Mouse (Mus musculus): ENCODE data around the gene Kcnb1. TPM values are rescaled to one million over a fixed set of nuclear protein-coding genes. Genes with fewer than 3 reads are reported as not detected.
"Not testable (repeated sequence)": the region's sequence is repeated elsewhere in the genome, so short reads cannot be mapped to it uniquely, and the experiment has no call there.

Kcnb1 gene
- polyA plus RNA-seq, 2 experiments, result 0.03 to 0.15 TPM

- Histone ChIP-seq H3K9me3 (ENCODE audit: control insufficient read depth, low read length) (no peaks in the 10 kb centered on the region), H3K36me3 (replicated peaks; ENCODE audit: control insufficient read depth, insufficient read depth, low read depth) (no peaks in the 10 kb centered on the region), H3K4me2 (ENCODE audit: low read depth) (no peak overlapping the region), H3K27ac (no peak overlapping the region), H3K4me3 (ENCODE audit: insufficient read depth in 1 of 2, low read depth in 2 of 2, low read length in 2 of 2) (no peak overlapping the region), H3K27me3 (ENCODE audit: control insufficient read depth, insufficient read depth, low read length) (no peaks in the 10 kb centered on the region), H3K4me1 (replicated peaks; ENCODE audit: control insufficient read depth in 2 of 2, insufficient read depth in 2 of 2, low read length in 1 of 2) (no peaks in the 10 kb centered on the region), H3K9ac (replicated peaks) (no peak overlapping the region)
- ATAC-seq (ENCODE audit: insufficient read depth) (no peak), DNase-seq (ENCODE audit: low read depth in 3 of 3, low spot score in 3 of 3) (no peak)
- WGBS (ENCODE audit: insufficient replicate concordance), result 51% methylated on average over 3 of the region's 3 CpGs
- no peak for TF ChIP-seq CTCF (IDR thresholded peaks at IDR 0.05; ENCODE audit: low read depth)
- no peak for TF ChIP-seq EP300 (IDR thresholded peaks at IDR 0.05; ENCODE audit: low read depth)
Observed at GRCm38 (mm10) chr2:167208984-167209383, 19.0 kb upstream of the Kcnb1 start.

GRCm38 (mm10) chr2:167205918-167206629 is 16.1 kb upstream of the Kcnb1 start:
- H3K36me3 ChIP-seq (replicated peaks; ENCODE audit: control insufficient read depth, insufficient read depth, low read depth), result no peaks in the 10 kb centered on the region
- ATAC-seq (ENCODE audit: insufficient read depth) (no peak), DNase-seq (ENCODE audit: low read depth in 3 of 3, low spot score in 3 of 3) (no peak)
- TF ChIP-seq EP300 (IDR thresholded peaks at IDR 0.05; ENCODE audit: low read depth) (no peak), CTCF (IDR thresholded peaks at IDR 0.05; ENCODE audit: low read depth) (no peak)
- no peaks in the 10 kb centered on the region; the same call in 1 of the 2 replicates for H3K27me3 ChIP-seq (ENCODE audit: control insufficient read depth, insufficient read depth, low read length)
- no peak overlapping the region for H3K27ac ChIP-seq
- H3K9me3 ChIP-seq (ENCODE audit: control insufficient read depth, low read length), result no peaks in the 10 kb centered on the region
- H3K4me3 ChIP-seq (ENCODE audit: insufficient read depth in 1 of 2, low read depth in 2 of 2, low read length in 2 of 2), result no peak overlapping the region
- H3K4me2 ChIP-seq (ENCODE audit: low read depth), result no peak overlapping the region
- no peaks in the 10 kb centered on the region for H3K4me1 ChIP-seq (replicated peaks; ENCODE audit: control insufficient read depth in 2 of 2, insufficient read depth in 2 of 2, low read length in 1 of 2)
- WGBS (ENCODE audit: insufficient replicate concordance), result 72% methylated on average over 18 of the region's 18 CpGs
- no peak overlapping the region for H3K9ac ChIP-seq (replicated peaks)

GRCm38 (mm10) chr2:167204686-167205085 is 14.7 kb upstream of the Kcnb1 start:
- H3K9me3 ChIP-seq (ENCODE audit: control insufficient read depth, low read length); H3K4me3 ChIP-seq (ENCODE audit: insufficient read depth in 1 of 2, low read depth in 2 of 2, low read length in 2 of 2); H3K27me3 ChIP-seq (ENCODE audit: control insufficient read depth, insufficient read depth, low read length); H3K9ac ChIP-seq (replicated peaks); DNase-seq (ENCODE audit: low read depth in 3 of 3, low spot score in 3 of 3); H3K36me3 ChIP-seq (replicated peaks; ENCODE audit: control insufficient read depth, insufficient read depth, low read depth); H3K4me2 ChIP-seq (ENCODE audit: low read depth); H3K4me1 ChIP-seq (replicated peaks; ENCODE audit: control insufficient read depth in 2 of 2, insufficient read depth in 2 of 2, low read length in 1 of 2); ATAC-seq (ENCODE audit: insufficient read depth); H3K27ac ChIP-seq: not testable (repeated sequence)
- WGBS (ENCODE audit: insufficient replicate concordance), result 57% methylated on average over 5 of the region's 5 CpGs

DNA sequence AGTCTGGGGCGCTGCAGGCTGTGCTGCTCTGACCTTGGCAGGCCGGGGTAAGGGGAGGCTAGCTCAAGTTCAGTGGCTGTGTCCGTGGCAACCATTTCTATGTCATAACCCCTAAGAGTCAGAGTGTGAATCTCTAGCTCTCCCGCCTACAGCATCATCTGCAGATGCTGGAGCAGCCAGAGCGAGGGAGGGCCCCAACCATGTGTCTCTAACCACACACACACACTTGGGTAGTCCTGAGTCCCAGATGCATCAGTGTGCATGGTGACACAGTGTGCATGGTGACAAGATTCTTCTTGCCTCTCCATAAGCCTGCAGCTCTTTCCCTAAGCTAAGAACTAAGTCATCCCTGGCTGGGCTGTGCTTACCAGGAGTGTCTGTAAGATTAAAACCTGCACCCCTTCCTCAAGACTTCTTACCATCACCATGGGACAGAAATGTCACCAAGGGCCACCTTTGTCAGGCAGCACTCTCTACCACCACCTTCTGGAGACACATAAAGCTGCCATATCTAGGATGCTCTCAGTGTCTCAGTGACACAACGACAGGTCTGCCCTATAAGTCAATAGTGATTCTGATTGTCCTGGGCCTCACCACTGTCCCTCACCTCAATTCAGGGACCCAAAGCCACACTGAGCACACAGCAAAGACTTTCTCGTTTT is 13.7 kb upstream of the Kcnb1 start:
- DNase-seq (ENCODE audit: low read depth in 3 of 3, low spot score in 3 of 3) (no peak), ATAC-seq (ENCODE audit: insufficient read depth) (no peak)
- Histone ChIP-seq H3K27ac (no peak overlapping the region), H3K4me1 (replicated peaks; ENCODE audit: control insufficient read depth in 2 of 2, insufficient read depth in 2 of 2, low read length in 1 of 2) (no peaks in the 10 kb centered on the region), H3K4me3 (ENCODE audit: insufficient read depth in 1 of 2, low read depth in 2 of 2, low read length in 2 of 2) (no peak overlapping the region), H3K9ac (replicated peaks) (no peak overlapping the region), H3K9me3 (ENCODE audit: control insufficient read depth, low read length) (no peaks in the 10 kb centered on the region), H3K27me3 (ENCODE audit: control insufficient read depth, insufficient read depth, low read length) (no peaks in the 10 kb centered on the region; the same call in 1 of the 2 replicates), H3K4me2 (ENCODE audit: low read depth) (no peak overlapping the region), H3K36me3 (replicated peaks; ENCODE audit: control insufficient read depth, insufficient read depth, low read depth) (no peaks in the 10 kb centered on the region)
- 55% methylated on average over 7 of the region's 7 CpGs for WGBS (ENCODE audit: insufficient replicate concordance)
- TF ChIP-seq CTCF (IDR thresholded peaks at IDR 0.05; ENCODE audit: low read depth) (peak; percentile 49), EP300 (IDR thresholded peaks at IDR 0.05; ENCODE audit: low read depth) (no peak)

- no peak for DNase-seq (ENCODE audit: low read depth in 3 of 3, low spot score in 3 of 3)
- 33% methylated on average over 16 of the region's 16 CpGs for WGBS (ENCODE audit: insufficient replicate concordance)
- Histone ChIP-seq H3K4me3 (ENCODE audit: insufficient read depth in 1 of 2, low read depth in 2 of 2, low read length in 2 of 2) (no peak overlapping the region), H3K4me1 (replicated peaks; ENCODE audit: control insufficient read depth in 2 of 2, insufficient read depth in 2 of 2, low read length in 1 of 2) (no peaks in the 10 kb centered on the region), H3K27ac (no peak overlapping the region), H3K9ac (replicated peaks) (no peak overlapping the region), H3K36me3 (replicated peaks; ENCODE audit: control insufficient read depth, insufficient read depth, low read depth) (no peaks in the 10 kb centered on the region), H3K4me2 (ENCODE audit: low read depth) (no peak overlapping the region), H3K27me3 (ENCODE audit: control insufficient read depth, insufficient read depth, low read length) (no peaks in the 10 kb centered on the region; the same call in 1 of the 2 replicates), H3K9me3 (ENCODE audit: control insufficient read depth, low read length) (no peaks in the 10 kb centered on the region)
- ATAC-seq (ENCODE audit: insufficient read depth), result no peak
- TF ChIP-seq EP300 (IDR thresholded peaks at IDR 0.05; ENCODE audit: low read depth) (no peak), CTCF (IDR thresholded peaks at IDR 0.05; ENCODE audit: low read depth) (no peak)
Observed at GRCm38 (mm10) chr2:167201463-167202291, 11.7 kb upstream of the Kcnb1 start.
